Mouse (Mus musculus) spleen, adult 2 months (tissue): ENCODE results near the gene Tmem176a.

Experiments used
- CTCF ChIP-seq: fragments of 200-500 bp; IDR thresholded peaks from 2 replicates; pipeline ENCODE4 v1.5.1; 2011; ENCODE audit warnings: mild to moderate bottlenecking, inconsistent platforms; ENCODE audit not compliant: insufficient read depth, insufficient read length, insufficient replicate concordance; ENCODE audit errors: extremely low read depth
- POLR2A ChIP-seq: fragments of 200-500 bp; IDR thresholded peaks from 2 replicates; pipeline ENCODE4 v1.6.1; 2011; ENCODE audit warnings: low read depth, low read length, inconsistent platforms

DNA sequence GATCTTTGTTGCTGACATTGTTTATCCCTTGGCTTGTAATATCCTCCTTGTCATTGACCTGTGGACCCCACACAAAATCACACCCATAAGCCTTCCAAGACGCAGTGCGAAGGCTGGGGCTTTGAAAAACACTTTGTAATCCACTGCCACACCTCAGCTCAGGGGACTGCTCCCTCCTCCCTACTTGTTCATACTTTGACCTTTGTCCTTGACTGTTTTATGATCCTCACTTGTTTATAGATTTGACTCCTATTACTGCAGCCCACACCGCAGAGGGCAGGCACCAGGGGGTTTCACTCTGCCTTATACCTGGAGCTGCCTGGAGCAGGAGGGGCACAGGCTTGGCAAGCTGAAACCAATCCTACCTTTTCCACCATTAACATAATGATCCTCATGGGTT lies 24.0 kb downstream of the Tmem176a start:
- no peak for TF ChIP-seq POLR2A
- TF ChIP-seq CTCF, result no peak
